Mouse (Mus musculus): ENCODE measurements around the gene Acvrl1. TPM values are rescaled to one million over a fixed set of nuclear protein-coding genes. Genes with fewer than 3 reads are reported as not detected.
A peak's percentile ranks its signal among the peaks of the same experiment; 100 is the strongest.

Acvrl1 gene
- polyA plus RNA-seq, 1 experiment from 2014 or later, result 10.2 TPM

GRCm38 (mm10) chr15:101176284-101176680 lies 48.0 kb downstream of the Acvrl1 start:
- 47% methylated on average over 3 of the region's 3 CpGs for WGBS
- H3K4me1 ChIP-seq (ENCODE audit: control insufficient read depth, insufficient read depth, low read depth, low read length), result peaks cover 32% of the 10 kb centered on the region
- ATAC-seq, result no peak
- H3K27ac ChIP-seq (ENCODE audit: low read depth, low read length), result peak overlapping the region; percentile 52; the same call in 1 of the 2 replicates
- no peaks in the 10 kb centered on the region for H3K9me3 ChIP-seq (ENCODE audit: control insufficient read depth, low read length)
- no peaks in the 10 kb centered on the region for H3K36me3 ChIP-seq (ENCODE audit: control insufficient read depth, insufficient read depth, low read length)
- H3K27me3 ChIP-seq (replicated peaks; ENCODE audit: control insufficient read depth, insufficient read depth, low read length), result no peaks in the 10 kb centered on the region
- peak overlapping the region; percentile 91 for H3K4me3 ChIP-seq (ENCODE audit: low read length)
- H3K9ac ChIP-seq (ENCODE audit: low read depth, low read length), result 0 out of 2 replicates have a peak overlapping the region, but pooled peaks have one; percentile 97
- peak overlapping the region; percentile 87 for H3K4me2 ChIP-seq (ENCODE audit: low read length)

- H3K9ac ChIP-seq (ENCODE audit: low read depth, low read length), result no peak overlapping the region
- 61% methylated on average over 8 of the region's 8 CpGs for WGBS
- no peak overlapping the region for H3K4me3 ChIP-seq (ENCODE audit: low read length)
- H3K27ac ChIP-seq (ENCODE audit: low read depth, low read length), result no peak overlapping the region
- peak overlapping the region; percentile 29 for H3K4me2 ChIP-seq (ENCODE audit: low read length)
- no peaks in the 10 kb centered on the region for H3K9me3 ChIP-seq (ENCODE audit: control insufficient read depth, low read length)
- ATAC-seq, result no peak
- no peaks in the 10 kb centered on the region for H3K36me3 ChIP-seq (ENCODE audit: control insufficient read depth, insufficient read depth, low read length)
- H3K27me3 ChIP-seq (replicated peaks; ENCODE audit: control insufficient read depth, insufficient read depth, low read length), result no peaks in the 10 kb centered on the region
- H3K4me1 ChIP-seq (ENCODE audit: control insufficient read depth, insufficient read depth, low read depth, low read length), result peaks cover 36% of the 10 kb centered on the region
Measured at GRCm38 (mm10) chr15:101176795-101177691, 48.7 kb downstream of the Acvrl1 start.

- no peak overlapping the region for H3K9ac ChIP-seq (ENCODE audit: low read depth, low read length)
- no peak overlapping the region for H3K27ac ChIP-seq (ENCODE audit: low read depth, low read length)
- no peaks in the 10 kb centered on the region for H3K27me3 ChIP-seq (replicated peaks; ENCODE audit: control insufficient read depth, insufficient read depth, low read length)
- H3K4me2 ChIP-seq (ENCODE audit: low read length), result no peak overlapping the region
- no peaks in the 10 kb centered on the region for H3K9me3 ChIP-seq (ENCODE audit: control insufficient read depth, low read length)
- H3K36me3 ChIP-seq (ENCODE audit: control insufficient read depth, insufficient read depth, low read length), result peaks cover 1% of the 10 kb centered on the region; the same call in 1 of the 2 replicates
- WGBS, result 78% methylated on average over 15 of the region's 15 CpGs
- H3K4me1 ChIP-seq (ENCODE audit: control insufficient read depth, insufficient read depth, low read depth, low read length), result peaks cover 38% of the 10 kb centered on the region
- ATAC-seq, result no peak
- no peak overlapping the region for H3K4me3 ChIP-seq (ENCODE audit: low read length)
Measured at GRCm38 (mm10) chr15:101180363-101181105, 52.2 kb downstream of the Acvrl1 start.

- H3K27ac ChIP-seq (ENCODE audit: low read depth, low read length), result no peak overlapping the region
- no peaks in the 10 kb centered on the region for H3K27me3 ChIP-seq (replicated peaks; ENCODE audit: control insufficient read depth, insufficient read depth, low read length)
- H3K9me3 ChIP-seq (ENCODE audit: control insufficient read depth, low read length), result no peaks in the 10 kb centered on the region
- H3K4me2 ChIP-seq (ENCODE audit: low read length), result no peak overlapping the region
- peaks cover 35% of the 10 kb centered on the region for H3K4me1 ChIP-seq (ENCODE audit: control insufficient read depth, insufficient read depth, low read depth, low read length)
- H3K36me3 ChIP-seq (ENCODE audit: control insufficient read depth, insufficient read depth, low read length), result peaks cover 3% of the 10 kb centered on the region; the same call in 1 of the 2 replicates
- no peak for ATAC-seq
- H3K4me3 ChIP-seq (ENCODE audit: low read length), result no peak overlapping the region
- WGBS, result 31% methylated on average over 5 of the region's 5 CpGs
- no peak overlapping the region for H3K9ac ChIP-seq (ENCODE audit: low read depth, low read length)
Measured at GRCm38 (mm10) chr15:101181106-101181466, 52.8 kb downstream of the Acvrl1 start.

GRCm38 (mm10) chr15:101181500-101181899 lies 53.2 kb downstream of the Acvrl1 start:
- peaks cover 31% of the 10 kb centered on the region for H3K4me1 ChIP-seq (ENCODE audit: control insufficient read depth, insufficient read depth, low read depth, low read length)
- no peaks in the 10 kb centered on the region for H3K27me3 ChIP-seq (replicated peaks; ENCODE audit: control insufficient read depth, insufficient read depth, low read length)
- ATAC-seq, result no peak
- H3K9me3 ChIP-seq (ENCODE audit: control insufficient read depth, low read length), result no peaks in the 10 kb centered on the region
- H3K9ac ChIP-seq (ENCODE audit: low read depth, low read length), result no peak overlapping the region
- no peak overlapping the region for H3K4me2 ChIP-seq (ENCODE audit: low read length)
- no peak overlapping the region for H3K4me3 ChIP-seq (ENCODE audit: low read length)
- H3K27ac ChIP-seq (ENCODE audit: low read depth, low read length), result no peak overlapping the region
- peaks cover 3% of the 10 kb centered on the region; the same call in 1 of the 2 replicates for H3K36me3 ChIP-seq (ENCODE audit: control insufficient read depth, insufficient read depth, low read length)
- 15% methylated on average over 4 of the region's 4 CpGs for WGBS

GRCm38 (mm10) chr15:101182676-101183075 lies 54.4 kb downstream of the Acvrl1 start:
- Histone ChIP-seq H3K27ac (ENCODE audit: low read depth, low read length) (no peak overlapping the region), H3K9me3 (ENCODE audit: control insufficient read depth, low read length) (no peaks in the 10 kb centered on the region), H3K4me2 (ENCODE audit: low read length) (no peak overlapping the region), H3K36me3 (ENCODE audit: control insufficient read depth, insufficient read depth, low read length) (peaks cover 3% of the 10 kb centered on the region; the same call in 1 of the 2 replicates), H3K4me1 (ENCODE audit: control insufficient read depth, insufficient read depth, low read depth, low read length) (peaks cover 21% of the 10 kb centered on the region), H3K27me3 (replicated peaks; ENCODE audit: control insufficient read depth, insufficient read depth, low read length) (no peaks in the 10 kb centered on the region), H3K4me3 (ENCODE audit: low read length) (no peak overlapping the region), H3K9ac (ENCODE audit: low read depth, low read length) (no peak overlapping the region)
- WGBS, result 37% methylated on average over 5 of the region's 5 CpGs
- no peak for ATAC-seq

GRCm38 (mm10) chr15:101184300-101184699 lies 56.0 kb downstream of the Acvrl1 start:
- H3K4me3 ChIP-seq (ENCODE audit: low read length), result no peak overlapping the region
- no peaks in the 10 kb centered on the region for H3K9me3 ChIP-seq (ENCODE audit: control insufficient read depth, low read length)
- no peak overlapping the region for H3K27ac ChIP-seq (ENCODE audit: low read depth, low read length)
- H3K36me3 ChIP-seq (ENCODE audit: control insufficient read depth, insufficient read depth, low read length), result peaks cover 3% of the 10 kb centered on the region; the same call in 1 of the 2 replicates
- ATAC-seq, result no peak
- H3K27me3 ChIP-seq (replicated peaks; ENCODE audit: control insufficient read depth, insufficient read depth, low read length), result no peaks in the 10 kb centered on the region
- no peak overlapping the region for H3K4me2 ChIP-seq (ENCODE audit: low read length)
- peaks cover 14% of the 10 kb centered on the region for H3K4me1 ChIP-seq (ENCODE audit: control insufficient read depth, insufficient read depth, low read depth, low read length)
- no peak overlapping the region for H3K9ac ChIP-seq (ENCODE audit: low read depth, low read length)
- 98% methylated on average over 8 of the region's 8 CpGs for WGBS

GRCm38 (mm10) chr15:101185549-101185948 lies 57.2 kb downstream of the Acvrl1 start:
- H3K27ac ChIP-seq (ENCODE audit: low read depth, low read length), result no peak overlapping the region
- H3K36me3 ChIP-seq (ENCODE audit: control insufficient read depth, insufficient read depth, low read length), result peaks cover 3% of the 10 kb centered on the region; the same call in 1 of the 2 replicates
- H3K4me1 ChIP-seq (ENCODE audit: control insufficient read depth, insufficient read depth, low read depth, low read length), result peaks cover 14% of the 10 kb centered on the region
- no peak for ATAC-seq
- 95% methylated on average over 3 of the region's 3 CpGs for WGBS
- no peak overlapping the region for H3K9ac ChIP-seq (ENCODE audit: low read depth, low read length)
- no peaks in the 10 kb centered on the region for H3K27me3 ChIP-seq (replicated peaks; ENCODE audit: control insufficient read depth, insufficient read depth, low read length)
- H3K4me3 ChIP-seq (ENCODE audit: low read length), result no peak overlapping the region
- no peak overlapping the region for H3K4me2 ChIP-seq (ENCODE audit: low read length)
- H3K9me3 ChIP-seq (ENCODE audit: control insufficient read depth, low read length), result no peaks in the 10 kb centered on the region

- Histone ChIP-seq H3K4me1 (ENCODE audit: control insufficient read depth, insufficient read depth, low read depth, low read length) (peaks cover 17% of the 10 kb centered on the region), H3K36me3 (ENCODE audit: control insufficient read depth, insufficient read depth, low read length) (peaks cover 3% of the 10 kb centered on the region; the same call in 1 of the 2 replicates)
Measured at GRCm38 (mm10) chr15:101187907-101188306, 59.6 kb downstream of the Acvrl1 start.

More at GRCm38 (mm10) chr15:101187907-101188306, 59.6 kb downstream of the Acvrl1 start:
- Histone ChIP-seq H3K27me3 (replicated peaks; ENCODE audit: control insufficient read depth, insufficient read depth, low read length) (no peaks in the 10 kb centered on the region), H3K9me3 (ENCODE audit: control insufficient read depth, low read length) (no peaks in the 10 kb centered on the region), H3K9ac (ENCODE audit: low read depth, low read length) (no peak overlapping the region), H3K27ac (ENCODE audit: low read depth, low read length) (no peak overlapping the region), H3K4me3 (ENCODE audit: low read length) (no peak overlapping the region), H3K4me2 (ENCODE audit: low read length) (no peak overlapping the region)
- ATAC-seq, result no peak
- WGBS, result 86% methylated on average over 5 of the region's 5 CpGs

Measured in hindbrain, embryonic 16.5 days (tissue).